Mouse (Mus musculus) kidney, postnatal 36 days (tissue): ENCODE data around the gene Rpusd2.

Experiments
- DNase-seq, 2 experiments: peaks; one replicate each; pipeline ENCODE4 v3.0.0; 2021 to 2022; ENCODE audit warnings: mixed read lengths in 2 of 2

Gene Rpusd2

DNA sequence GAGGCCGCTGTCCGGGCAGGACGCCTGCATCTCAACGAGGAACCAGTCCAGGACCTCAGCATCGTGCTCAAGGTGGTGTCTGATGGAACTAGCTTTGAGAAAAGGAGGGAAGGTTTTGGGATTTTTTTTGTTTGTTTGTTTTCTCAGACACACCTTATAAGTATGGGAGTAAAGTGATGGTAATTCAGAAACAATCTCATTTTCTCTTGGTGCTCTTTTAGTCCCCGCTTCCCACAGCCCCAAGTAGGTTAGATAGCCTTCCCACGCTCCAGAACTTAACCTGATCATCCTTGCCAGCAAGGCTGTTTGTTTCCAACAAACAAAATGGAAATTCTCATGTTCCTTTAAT, 781 bp downstream of the Rpusd2 start:
- DNase-seq: no peak

DNA sequence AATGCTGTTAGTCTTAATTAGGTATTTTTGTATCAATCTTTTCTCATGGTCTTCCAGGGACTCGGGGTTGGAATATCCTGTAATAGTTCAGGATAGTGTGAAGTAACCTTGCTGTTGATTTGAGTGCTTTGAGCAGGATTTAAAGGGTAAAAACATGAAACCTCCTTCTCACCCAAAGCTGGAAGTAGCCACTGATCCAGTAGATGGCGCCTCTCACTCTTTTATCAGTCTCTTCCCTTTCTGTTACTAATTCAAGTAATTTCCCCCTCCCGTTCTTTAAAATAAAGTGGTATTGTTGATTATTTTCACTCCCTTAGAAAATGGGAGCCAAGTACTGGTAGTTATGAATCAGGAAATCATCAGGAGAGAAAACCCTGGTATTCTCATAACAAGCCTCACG, 6.3 kb downstream of the Rpusd2 start:
- DNase-seq: peak; percentile 43 to 66

DNA sequence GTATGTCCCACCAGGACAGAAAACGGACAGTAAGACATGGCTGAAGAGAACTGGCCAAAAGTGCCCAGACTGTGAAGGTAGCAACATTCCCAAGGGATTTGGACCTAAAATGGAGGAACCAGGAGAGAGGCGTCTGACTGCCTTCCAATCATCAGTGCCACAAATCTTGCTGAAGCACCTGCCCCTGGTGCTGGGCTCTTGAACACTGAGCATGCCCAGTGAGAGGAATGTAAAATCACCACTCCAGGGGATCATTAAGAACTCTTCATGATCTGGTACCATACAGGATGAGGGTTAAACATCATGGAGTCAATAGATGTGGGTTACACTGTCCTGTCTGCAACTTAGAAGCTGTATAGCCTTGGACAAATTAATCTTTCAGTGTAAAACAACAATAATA, 10.6 kb downstream of the Rpusd2 start:
- no peak for DNase-seq

GRCm38 (mm10) chr2:119046649-119047611, 12.3 kb downstream of the Rpusd2 start, which contains the start of gene Knl1:
Gene Knl1 (plus strand): TSS chr2:119047119.
- peak; percentile 93 for DNase-seq

- no peak for DNase-seq
Measured at GRCm38 (mm10) chr2:119047849-119048248, 13.3 kb downstream of the Rpusd2 start.

DNA sequence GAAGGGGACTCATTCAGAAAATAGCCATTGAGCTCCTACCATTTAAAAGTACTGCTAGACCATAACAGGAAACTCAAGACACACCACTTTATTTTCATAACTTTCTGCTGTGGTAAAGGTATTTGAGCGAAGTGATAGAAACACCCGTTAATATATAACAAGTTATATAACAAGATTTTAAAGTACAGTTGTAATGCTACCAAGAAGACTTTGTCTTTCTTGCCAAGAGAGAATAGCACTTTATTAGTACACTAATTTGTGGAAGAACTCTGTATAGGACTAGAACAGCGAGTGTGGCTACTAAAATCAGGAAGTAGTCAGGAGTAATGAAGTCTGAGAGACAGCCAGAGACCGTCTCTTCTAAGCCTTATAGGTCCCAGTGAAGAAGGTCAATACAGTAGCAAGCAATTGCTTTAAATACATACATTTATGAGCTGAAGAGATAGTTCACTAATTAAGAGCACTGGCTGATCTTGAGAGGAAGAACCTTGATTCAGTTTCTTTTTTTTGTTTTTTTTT, 15.6 kb downstream of the Rpusd2 start:
- no peak for DNase-seq

DNA sequence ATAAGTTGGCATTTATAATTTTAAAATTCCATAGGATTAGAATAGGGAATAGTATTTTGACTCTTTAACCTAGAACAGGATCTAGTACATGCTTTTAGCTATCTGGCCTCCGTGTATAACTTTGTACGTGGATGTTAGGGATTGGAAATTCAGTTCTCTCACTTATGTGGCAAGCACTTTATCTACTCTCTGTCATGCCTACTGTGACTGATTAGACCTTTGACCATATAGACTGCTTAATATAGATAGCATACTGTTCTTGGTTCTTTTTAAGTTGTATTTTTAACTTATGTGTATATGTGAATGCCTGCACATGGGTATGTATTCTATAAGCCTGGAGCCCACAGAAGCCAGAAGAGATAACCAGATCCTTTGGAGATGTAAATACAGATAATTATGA, 25.5 kb downstream of the Rpusd2 start:
- DNase-seq: no peak

DNA sequence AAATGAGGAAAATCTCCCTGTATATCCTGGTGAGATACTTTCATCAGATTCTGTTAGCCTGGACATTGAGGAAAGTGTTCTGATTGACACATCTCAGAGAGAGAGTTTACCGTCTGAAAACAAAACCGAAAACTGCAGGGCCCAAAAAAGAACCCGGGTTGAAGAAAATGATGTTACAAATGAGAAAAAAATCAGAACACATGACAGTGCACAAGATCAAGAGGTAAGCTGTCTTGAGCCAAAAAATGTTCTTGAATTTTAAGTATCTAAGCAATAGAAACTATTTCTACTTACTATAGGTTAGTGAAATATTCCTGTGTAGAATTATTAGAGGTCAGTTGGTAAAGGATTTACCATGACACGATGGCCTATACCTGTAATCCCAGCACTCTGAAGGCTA, 37.8 kb downstream of the Rpusd2 start:
- no peak for DNase-seq

- no peak for DNase-seq
Measured at GRCm38 (mm10) chr2:119086156-119086555, 51.6 kb downstream of the Rpusd2 start.
